Mouse (Mus musculus): ENCODE measurements around the gene Mlycd.

Gene Mlycd

GRCm38 (mm10) chr8:119403912-119404311, 9.2 kb downstream of the Mlycd start:
- no peak for DNase-seq (ENCODE audit: low read depth, low spot score)

GRCm38 (mm10) chr8:119404648-119405047, 10.0 kb downstream of the Mlycd start:
- no peak for DNase-seq (ENCODE audit: low read depth, low spot score)

- no peak for DNase-seq (ENCODE audit: low read depth, low spot score)
These were observed 13.6 kb downstream of the Mlycd start for GRCm38 (mm10) chr8:119408311-119408710.

- DNase-seq (ENCODE audit: low read depth, low spot score) = no peak
These were observed 17.5 kb downstream of the Mlycd start for GRCm38 (mm10) chr8:119412037-119412734.

GRCm38 (mm10) chr8:119412735-119413498, 18.2 kb downstream of the Mlycd start:
- peak; percentile 71 for DNase-seq (ENCODE audit: low read depth, low spot score)

- DNase-seq (ENCODE audit: low read depth, low spot score) = no peak
These were observed 18.9 kb downstream of the Mlycd start for GRCm38 (mm10) chr8:119413605-119414004.

GRCm38 (mm10) chr8:119420318-119420717, 25.6 kb downstream of the Mlycd start:
- DNase-seq (ENCODE audit: low read depth, low spot score) = no peak

GRCm38 (mm10) chr8:119421603-119422122, 27.0 kb downstream of the Mlycd start:
- DNase-seq (ENCODE audit: low read depth, low spot score) = no peak

GRCm38 (mm10) chr8:119422123-119422711, 27.5 kb downstream of the Mlycd start:
- DNase-seq (ENCODE audit: low read depth, low spot score) = peak; percentile 54

GRCm38 (mm10) chr8:119423631-119424141, 29.0 kb downstream of the Mlycd start:
- peak; percentile 63 for DNase-seq (ENCODE audit: low read depth, low spot score)

GRCm38 (mm10) chr8:119424199-119424733, 29.6 kb downstream of the Mlycd start:
- no peak for DNase-seq (ENCODE audit: low read depth, low spot score)

GRCm38 (mm10) chr8:119424740-119425139, 30.1 kb downstream of the Mlycd start:
- DNase-seq (ENCODE audit: low read depth, low spot score) = no peak

GRCm38 (mm10) chr8:119425533-119425932, 30.9 kb downstream of the Mlycd start:
- DNase-seq (ENCODE audit: low read depth, low spot score) = peak; percentile 57

- peak; percentile 35 for DNase-seq (ENCODE audit: low read depth, low spot score)
These were observed 31.5 kb downstream of the Mlycd start for GRCm38 (mm10) chr8:119426069-119426735.

GRCm38 (mm10) chr8:119427634-119428349, 33.1 kb downstream of the Mlycd start:
- DNase-seq (ENCODE audit: low read depth, low spot score) = peak; percentile 46

GRCm38 (mm10) chr8:119428350-119428740, 33.7 kb downstream of the Mlycd start:
- no peak for DNase-seq (ENCODE audit: low read depth, low spot score)

- no peak for DNase-seq (ENCODE audit: low read depth, low spot score)
These were observed 34.2 kb downstream of the Mlycd start for GRCm38 (mm10) chr8:119428766-119429327.

GRCm38 (mm10) chr8:119429552-119429951, 34.9 kb downstream of the Mlycd start:
- no peak for DNase-seq (ENCODE audit: low read depth, low spot score)

GRCm38 (mm10) chr8:119430250-119430649, 35.6 kb downstream of the Mlycd start:
- DNase-seq (ENCODE audit: low read depth, low spot score) = no peak

GRCm38 (mm10) chr8:119430690-119431089, 36.0 kb downstream of the Mlycd start:
- DNase-seq (ENCODE audit: low read depth, low spot score) = no peak

All from skeletal muscle tissue, adult 2 months (tissue).